Mouse (Mus musculus) liver, embryonic 14.5 days (tissue): Measurements from ENCODE around the gene Bdkrb2. TPM values are rescaled to one million over a fixed set of nuclear protein-coding genes. Genes with fewer than 3 reads are reported as not detected.

Experiments used
- ATAC-seq: fragments of 200-750 bp; cut with Nextera tagmentation; 2 replicates; pipeline ENCODE4 v1.8.0; 2017; ENCODE audit warnings: moderate number of reproducible peaks, mild to moderate bottlenecking, moderate library complexity; ENCODE audit not compliant: insufficient read depth
- DNase-seq, 3 experiments: peaks; one replicate each; pipeline ENCODE4 v3.0.0-alpha.2; 2012 to 2013; ENCODE audit warnings: low read depth in 3 of 3, low spot score in 3 of 3
- H3K27ac ChIP-seq: fragments of 300-500 bp; sonication (generic); 2 replicates; pipeline ENCODE4 v1.5.1; 2014; ENCODE audit warnings: moderate library complexity, mild to moderate bottlenecking, control low read depth, inconsistent platforms
- H3K27me3 ChIP-seq: fragments of 300-500 bp; sonication (generic); 2 replicates; pipeline ENCODE4 v1.6.1; 2014; ENCODE audit warnings: mild to moderate bottlenecking, low read length, moderate library complexity; ENCODE audit not compliant: control insufficient read depth, insufficient read depth
- H3K36me3 ChIP-seq: fragments of 300-500 bp; sonication (generic); replicated peaks from 2 replicates; pipeline ENCODE4 v1.6.1; 2014; ENCODE audit warnings: low read depth; ENCODE audit not compliant: control insufficient read depth, insufficient read depth
- H3K4me1 ChIP-seq, 2 experiments: fragments of 200-500 bp in 1 of 2; fragments of 300-500 bp in 1 of 2; sonication (generic) in 1 of 2; replicated peaks; 2 replicates each; pipeline ENCODE4 v1.6.1; 2012 to 2014; ENCODE audit warnings: antibody characterized with exemption in 1 of 2, inconsistent platforms in 1 of 2, low read length in 1 of 2; ENCODE audit not compliant: control insufficient read depth in 2 of 2, insufficient read depth in 2 of 2
- H3K4me2 ChIP-seq: fragments of 300-500 bp; sonication (generic); 2 replicates; pipeline ENCODE4 v1.6.1; 2014; ENCODE audit warnings: low read depth, mild to moderate bottlenecking, control low read depth, moderate library complexity
- H3K4me3 ChIP-seq, 2 experiments: fragments of 200-500 bp in 1 of 2; fragments of 300-500 bp in 1 of 2; sonication (generic) in 1 of 2; 2 replicates each; pipeline ENCODE4 v1.5.1; 2012 to 2014; ENCODE audit warnings: low read depth in 2 of 2, low read length in 2 of 2, mild to moderate bottlenecking in 2 of 2, control low read depth in 1 of 2, inconsistent platforms in 1 of 2, moderate library complexity in 1 of 2; ENCODE audit not compliant: insufficient read depth in 1 of 2
- H3K9ac ChIP-seq: fragments of 300-500 bp; sonication (generic); replicated peaks from 2 replicates; pipeline ENCODE4 v1.6.1; 2014; ENCODE audit warnings: mild to moderate bottlenecking, control low read depth, moderate library complexity
- H3K9me3 ChIP-seq: fragments of 300-500 bp; sonication (generic); 2 replicates; pipeline ENCODE4 v1.6.1; 2016; ENCODE audit warnings: low read length, mixed read lengths; ENCODE audit not compliant: control insufficient read depth
- CTCF ChIP-seq: IDR thresholded peaks from 2 replicates; pipeline ENCODE4 v1.5.1; 2016; ENCODE audit warnings: antibody characterized with exemption, low read depth, control low read depth
- EP300 ChIP-seq: IDR thresholded peaks from 2 replicates; pipeline ENCODE4 v1.6.1; 2016; ENCODE audit warnings: antibody characterized with exemption, low read depth
- WGBS: fragments of 180-500 bp; shearing (Covaris S2); extraction: QIAGEN DNeasy Blood & Tissue Kit; methylation state at CpG from one replicate; pipeline ENCODE4 v1.1.7; 2014; ENCODE audit not compliant: insufficient replicate concordance; 5-methylcytosine and 5-hydroxymethylcytosine counted together
- polyA plus RNA-seq, 2 experiments: library from polyadenylated mRNA; depleted of rRNA in 1 of 2; stranded (reverse) in 1 of 2; unstranded in 1 of 2; fragments of >200 nt; fragmentation: Nextera tagmentation in 1 of 2; extraction: Ambion mirVana in 1 of 2; gene quantifications; 2 replicates each; pipeline versions ENCODE4 v1.2.1 to v1.2.3; 2012 to 2014

The Bdkrb2 gene
- polyA plus RNA-seq, 2 experiments, result not detected

DNA sequence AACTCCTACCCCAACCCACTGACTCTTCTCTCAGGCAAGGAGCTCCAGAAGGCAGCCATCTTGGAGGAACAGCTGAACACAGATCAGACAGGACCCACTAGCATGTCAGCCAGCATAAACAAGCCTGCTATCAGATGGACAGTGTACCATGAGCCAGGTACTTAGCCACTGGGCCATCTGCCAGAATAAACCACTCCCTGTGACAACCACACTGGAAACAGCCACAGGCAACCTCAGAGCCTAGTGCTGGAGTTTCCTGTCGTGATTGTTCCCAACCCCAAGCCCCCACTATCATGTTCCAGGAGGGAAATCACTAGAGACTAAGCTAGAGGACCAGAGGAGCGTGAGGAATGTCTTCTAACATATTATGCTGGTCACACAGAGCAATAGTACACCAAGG, 39.3 kb upstream of the Bdkrb2 start:
- no peak overlapping the region for H3K4me3 ChIP-seq
- no peak overlapping the region for H3K9ac ChIP-seq
- DNase-seq (no peak), ATAC-seq (no peak)
- TF ChIP-seq CTCF (no peak), EP300 (no peak)
- H3K36me3 ChIP-seq, result no peaks in the 10 kb centered on the region
- WGBS, result 29% methylated on average over 2 of the region's 2 CpGs
- H3K4me2 ChIP-seq, result no peak overlapping the region
- no peaks in the 10 kb centered on the region for H3K9me3 ChIP-seq
- no peak overlapping the region for H3K27ac ChIP-seq
- no peaks in the 10 kb centered on the region for H3K4me1 ChIP-seq
- H3K27me3 ChIP-seq, result no peaks in the 10 kb centered on the region

DNA sequence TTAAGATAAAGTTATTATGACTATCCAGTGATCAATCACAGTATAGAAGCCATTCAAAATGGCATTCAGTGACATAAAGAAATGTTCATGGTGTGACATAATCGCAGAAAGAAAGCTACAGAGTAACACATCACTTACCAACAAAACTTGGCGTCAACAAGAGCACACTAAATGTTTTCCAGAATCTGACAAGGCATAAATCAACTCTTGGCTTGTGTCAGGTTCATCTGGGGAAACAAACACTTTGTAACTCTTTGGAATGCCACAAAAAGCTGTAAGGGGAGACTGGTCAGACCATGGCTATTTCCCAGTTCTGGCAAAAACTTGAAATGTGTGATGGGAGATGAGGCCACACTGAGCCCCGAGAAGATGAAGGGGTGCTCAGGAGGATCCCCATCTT, 36.8 kb upstream of the Bdkrb2 start:
- Histone ChIP-seq H3K4me2 (no peak overlapping the region), H3K4me3 (no peak overlapping the region), H3K9me3 (no peaks in the 10 kb centered on the region), H3K4me1 (no peaks in the 10 kb centered on the region), H3K9ac (no peak overlapping the region), H3K27me3 (no peaks in the 10 kb centered on the region), H3K27ac (no peak overlapping the region), H3K36me3 (no peaks in the 10 kb centered on the region)
- no peak for TF ChIP-seq EP300
- DNase-seq (no peak), ATAC-seq (no peak)
- 57% methylated on average over 3 of the region's 3 CpGs for WGBS

DNA sequence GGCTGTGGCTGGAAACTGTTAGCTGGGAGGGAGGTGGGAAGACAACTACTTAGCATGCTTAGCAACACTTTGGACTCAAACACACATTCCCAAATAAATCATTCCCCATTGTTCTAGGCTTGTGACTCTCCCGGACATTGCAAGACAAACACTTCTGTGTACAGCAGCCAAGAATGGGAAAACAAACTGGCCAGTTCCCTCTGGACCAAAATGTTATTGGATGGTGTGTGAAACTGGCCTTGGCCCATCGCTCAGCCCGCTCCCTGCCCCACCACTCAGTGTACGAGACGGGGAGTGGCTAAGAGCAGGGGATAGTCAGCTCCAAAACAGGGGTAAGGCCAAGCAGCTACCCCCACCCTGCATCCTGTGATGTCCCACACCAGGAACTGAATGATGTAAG, 36.2 kb upstream of the Bdkrb2 start:
- no peak for ATAC-seq
- no peak overlapping the region for H3K9ac ChIP-seq
- H3K27me3 ChIP-seq, result no peaks in the 10 kb centered on the region
- no peak overlapping the region for H3K4me3 ChIP-seq
- TF ChIP-seq CTCF, result no peak
- no peak for TF ChIP-seq EP300
- H3K4me1 ChIP-seq, result no peaks in the 10 kb centered on the region
- H3K4me2 ChIP-seq, result no peak overlapping the region
- DNase-seq, result no peak
- no peak overlapping the region for H3K27ac ChIP-seq
- 54% methylated on average over 5 of the region's 5 CpGs for WGBS
- no peaks in the 10 kb centered on the region for H3K36me3 ChIP-seq
- no peaks in the 10 kb centered on the region for H3K9me3 ChIP-seq

DNA sequence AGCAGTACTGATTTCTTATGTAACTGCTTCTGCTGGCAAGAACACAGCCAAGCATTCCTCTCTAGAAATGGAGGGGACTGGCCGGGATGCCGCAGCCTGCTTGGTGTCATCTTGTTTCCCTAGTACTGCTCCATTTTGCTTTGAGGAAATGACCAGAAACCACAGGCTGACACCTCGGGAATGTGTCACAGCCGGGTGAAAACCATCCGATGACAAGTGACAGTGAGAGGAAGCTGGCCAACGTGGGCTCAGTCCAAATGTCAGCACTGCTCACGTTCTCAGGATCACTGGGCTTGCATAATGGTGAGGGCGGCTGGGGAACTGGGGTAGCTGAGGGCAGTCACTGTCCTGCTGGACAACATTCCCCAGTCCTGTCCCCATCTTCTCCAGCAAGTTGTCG, 33.5 kb upstream of the Bdkrb2 start:
- TF ChIP-seq CTCF (no peak), EP300 (no peak)
- no peak overlapping the region for H3K4me2 ChIP-seq
- no peak overlapping the region for H3K9ac ChIP-seq
- WGBS, result 13% methylated on average over 9 of the region's 9 CpGs
- no peaks in the 10 kb centered on the region for H3K9me3 ChIP-seq
- no peaks in the 10 kb centered on the region for H3K27me3 ChIP-seq
- H3K4me3 ChIP-seq, result no peak overlapping the region
- no peak for DNase-seq
- no peak overlapping the region for H3K27ac ChIP-seq
- no peaks in the 10 kb centered on the region for H3K36me3 ChIP-seq
- H3K4me1 ChIP-seq, result no peaks in the 10 kb centered on the region
- no peak for ATAC-seq

DNA sequence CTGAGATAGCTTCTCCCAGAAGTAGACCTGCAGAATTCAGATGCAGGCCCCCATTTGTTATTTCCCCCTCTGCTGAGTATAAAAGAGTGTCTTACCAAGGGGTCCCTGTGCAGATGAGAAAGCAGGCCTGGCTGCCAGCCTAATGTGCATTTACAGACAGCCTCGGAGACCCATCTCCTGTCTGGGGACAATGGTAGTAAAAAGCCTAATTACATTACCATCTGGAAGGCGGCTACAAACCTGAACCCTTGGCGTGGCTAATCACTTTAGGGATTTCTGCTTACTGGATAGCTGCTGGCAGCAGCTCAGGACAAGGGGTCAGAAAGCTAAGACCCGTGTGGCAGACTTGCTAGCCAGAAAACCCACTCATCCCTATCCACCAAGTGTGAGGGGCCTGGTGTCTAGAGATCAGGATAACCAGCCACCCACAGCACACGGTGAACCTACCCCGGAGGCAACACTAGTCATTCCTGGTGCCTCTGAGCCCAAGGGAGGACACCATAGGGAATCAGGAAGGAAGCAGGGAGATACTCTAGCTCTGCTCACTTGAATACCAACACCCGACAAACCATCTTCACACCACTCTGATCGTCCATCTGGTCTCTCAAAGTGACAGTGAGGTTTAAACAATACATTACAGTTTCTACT, 31.2 kb upstream of the Bdkrb2 start:
- no peak for ATAC-seq
- DNase-seq, result no peak
- H3K27me3 ChIP-seq, result no peaks in the 10 kb centered on the region
- no peak overlapping the region for H3K27ac ChIP-seq
- no peak overlapping the region for H3K4me2 ChIP-seq
- 0 out of 4 replicates have a peak, but pooled peaks cover 0 to 4% of the 10 kb centered on the region in 2 experiments for H3K4me1 ChIP-seq
- TF ChIP-seq EP300 (no peak), CTCF (no peak)
- no peak overlapping the region for H3K4me3 ChIP-seq
- H3K9ac ChIP-seq, result no peak overlapping the region
- no peaks in the 10 kb centered on the region for H3K9me3 ChIP-seq
- 49% methylated on average over 8 of the region's 8 CpGs for WGBS
- H3K36me3 ChIP-seq, result no peaks in the 10 kb centered on the region
